10 mouse cellular contexts compared by ENCODE assay signal in genomic region chr14:121061686-121062085, GRCm38 (mm10). TPM values are rescaled to one million over a fixed set of nuclear protein-coding genes. Genes with fewer than 3 reads are reported as not detected.
DNase-seq lines count a peak whose midpoint lies in the region; ATAC-seq lines count a peak whose summit lies in the region.
"Had no signal": no experiment of that assay in that cellular context is flagged by ENCODE, and none has a peak within 500 bp of the region (broad histone marks: within the 10 kb centered on the region; RNA-seq: fewer than 3 reads in every experiment).

No protein-coding gene starts in this region.

- H3K9me3 ChIP-seq in lung, embryonic 15.5 days, result no peaks in the 10 kb centered on the region
- H3K9me3 ChIP-seq in hindbrain, embryonic 16.5 days (ENCODE audit: control insufficient read depth, low read length), result no peaks in the 10 kb centered on the region
- no peaks in the 10 kb centered on the region for H3K9me3 ChIP-seq in stomach, embryonic 14.5 days (ENCODE audit: control insufficient read depth, low read depth, low read length)

- peaks cover 61% of the 10 kb centered on the region for H3K4me1 ChIP-seq in lung, embryonic 15.5 days
- H3K4me1 ChIP-seq in hindbrain, embryonic 16.5 days (ENCODE audit: control insufficient read depth, insufficient read depth, low read depth, low read length), result peaks cover 42% of the 10 kb centered on the region
- peaks cover 34% of the 10 kb centered on the region for H3K4me1 ChIP-seq in stomach, embryonic 14.5 days (ENCODE audit: control insufficient read depth, insufficient read depth, low read length)

- WGBS in lung, embryonic 15.5 days, result 52% methylated on average over 4 of the region's 4 CpGs
- WGBS in hindbrain, embryonic 16.5 days, result 71% methylated on average over 4 of the region's 4 CpGs
- WGBS in stomach, embryonic 14.5 days, result 59% methylated on average over 4 of the region's 4 CpGs

- DNase-seq in lung, postnatal 14 days, result no peak
- DNase-seq in gastrocnemius, adult 18-20 months (ENCODE audit: low spot score), result peak; percentile 61
- DNase-seq in cerebellum, adult 18-20 months, result no peak
- DNase-seq in spleen, adult 12 weeks (ENCODE audit: low spot score), result no peak

- ATAC-seq in lung, embryonic 15.5 days (ENCODE audit: borderline replicate concordance, extremely low read depth, low FRiP score, low TSS enrichment), result 0 out of 2 replicates have a peak, but pooled peaks have one; percentile 12
- no peak for ATAC-seq in hindbrain, embryonic 16.5 days
- no peak for ATAC-seq in stomach, embryonic 14.5 days (ENCODE audit: insufficient number of reproducible peaks, insufficient read depth, low FRiP score, low read depth)
- ATAC-seq in activated CD4-positive, CD25-positive, alpha-beta regulatory T cell, adult 4 months, result no peak
- ATAC-seq: Patski had no signal

- H3K9ac ChIP-seq in lung, embryonic 15.5 days, result no peak overlapping the region
- H3K9ac ChIP-seq in hindbrain, embryonic 16.5 days (ENCODE audit: low read depth, low read length), result no peak overlapping the region
- H3K9ac ChIP-seq in stomach, embryonic 14.5 days (replicated peaks; ENCODE audit: low read depth, low read length), result no peak overlapping the region

- H3K4me3 ChIP-seq in lung, embryonic 15.5 days, result no peak overlapping the region
- H3K4me3 ChIP-seq in hindbrain, embryonic 16.5 days (ENCODE audit: low read length), result no peak overlapping the region
- no peak overlapping the region for H3K4me3 ChIP-seq in stomach, embryonic 14.5 days (ENCODE audit: low read depth, low read length)

- 0 out of 2 replicates have a peak, but pooled peaks cover 6% of the 10 kb centered on the region for H3K36me3 ChIP-seq in lung, embryonic 15.5 days
- no peaks in the 10 kb centered on the region for H3K36me3 ChIP-seq in hindbrain, embryonic 16.5 days (ENCODE audit: control insufficient read depth, insufficient read depth, low read length)
- H3K36me3 ChIP-seq in stomach, embryonic 14.5 days (ENCODE audit: control insufficient read depth, insufficient read depth, low read length), result 0 out of 2 replicates have a peak, but pooled peaks cover 3% of the 10 kb centered on the region

- no peaks in the 10 kb centered on the region for H3K27me3 ChIP-seq in lung, embryonic 15.5 days
- H3K27me3 ChIP-seq in hindbrain, embryonic 16.5 days (replicated peaks; ENCODE audit: control insufficient read depth, insufficient read depth, low read length), result no peaks in the 10 kb centered on the region
- no peaks in the 10 kb centered on the region for H3K27me3 ChIP-seq in stomach, embryonic 14.5 days (ENCODE audit: control insufficient read depth, insufficient read depth, low read length)
- H3K27me3 ChIP-seq: Patski had no signal

- peak overlapping the region; percentile 23 for H3K4me2 ChIP-seq in lung, embryonic 15.5 days
- no peak overlapping the region for H3K4me2 ChIP-seq in hindbrain, embryonic 16.5 days (ENCODE audit: low read length)
- H3K4me2 ChIP-seq in stomach, embryonic 14.5 days (replicated peaks; ENCODE audit: low read depth, low read length), result no peak overlapping the region

- H3K27ac ChIP-seq in lung, embryonic 15.5 days, result peak overlapping the region; percentile 79
- H3K27ac ChIP-seq in hindbrain, embryonic 16.5 days (ENCODE audit: low read depth, low read length), result peak overlapping the region; percentile 76
- peak overlapping the region; percentile 50; the same call in 1 of the 2 replicates for H3K27ac ChIP-seq in stomach, embryonic 14.5 days (ENCODE audit: low read length)
- H3K27ac ChIP-seq: macrophage had no signal

RNA-seq across cellular contexts. Expression of gene Farp1, which starts 26.7 kb away (rescaled TPM):
- polyA plus RNA-seq in lung, embryonic 15.5 days (2015; fragmentation: Nextera tagmentation; extraction: Ambion mirVana), result 24.1 and 25.0 TPM in 2 replicates
- total RNA-seq in gastrocnemius, adult 18-20 months (2021), result 1 to 10 TPM; 5.3 to 6.1 TPM
- 28.9 and 36.0 TPM in 2 replicates for polyA plus RNA-seq in hindbrain, embryonic 16.5 days (2015; fragmentation: Nextera tagmentation; extraction: Ambion mirVana)
- polyA plus RNA-seq in stomach, embryonic 14.5 days (2014; fragmentation: Nextera tagmentation; extraction: Ambion mirVana), result 22.2 and 26.1 TPM in 2 replicates
- polyA plus RNA-seq in activated CD4-positive, CD25-positive, alpha-beta regulatory T cell, adult 4 months (2017; shearing (Covaris generic)), result 1 to 10 TPM; 2.4 TPM
